Mouse (Mus musculus): Measurements from ENCODE around the gene Glis1. TPM values are rescaled to one million over a fixed set of nuclear protein-coding genes. Genes with fewer than 3 reads are reported as not detected.
A peak's percentile ranks its signal among the peaks of the same experiment; 100 is the strongest.

Gene Glis1
- total RNA-seq, 2 experiments from 2014 or later, result 1.2 to 2.3 TPM

DNA sequence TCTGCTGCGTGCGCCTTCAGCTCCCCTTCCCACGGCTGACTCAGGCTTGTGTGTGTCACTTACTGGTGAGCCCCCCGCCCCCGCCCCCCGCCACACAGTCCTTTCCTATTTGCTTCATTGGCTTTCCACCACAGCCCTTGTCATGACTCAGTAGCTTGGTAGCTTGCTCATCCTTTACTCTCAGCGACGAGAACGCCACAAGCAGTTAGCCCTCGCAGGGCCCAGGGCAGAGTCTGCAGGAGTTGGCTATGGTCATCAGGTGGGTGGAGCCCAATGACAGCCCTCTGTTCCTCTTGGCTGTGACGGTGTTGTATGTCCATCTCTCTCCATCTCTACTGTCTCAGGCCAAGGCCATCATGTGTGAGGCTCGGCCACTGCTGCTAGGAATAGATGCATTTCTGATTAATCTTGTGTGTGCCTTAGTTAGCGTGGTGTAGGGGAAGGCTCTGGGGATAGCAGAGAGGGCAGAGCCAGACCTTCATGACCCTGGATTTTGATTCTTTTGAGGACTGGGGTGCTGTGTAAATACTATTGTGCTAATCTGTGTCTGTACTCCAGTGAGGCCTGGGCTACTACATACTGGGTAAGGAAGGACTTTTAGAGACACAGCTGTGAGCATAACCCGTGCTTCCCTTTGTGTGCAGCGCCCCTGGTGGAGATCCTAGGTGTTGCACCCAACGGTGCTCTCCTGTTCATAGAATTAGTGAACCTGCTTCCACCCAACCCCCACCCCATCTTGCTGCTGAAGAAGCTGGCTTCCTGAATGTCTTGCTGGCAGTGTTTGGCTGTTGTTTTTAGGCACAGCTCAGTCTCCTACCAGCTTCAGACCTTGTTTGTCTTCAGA is 19.0 kb downstream of the Glis1 start:
- DNase-seq, result peak; percentile 77 to 78

DNA sequence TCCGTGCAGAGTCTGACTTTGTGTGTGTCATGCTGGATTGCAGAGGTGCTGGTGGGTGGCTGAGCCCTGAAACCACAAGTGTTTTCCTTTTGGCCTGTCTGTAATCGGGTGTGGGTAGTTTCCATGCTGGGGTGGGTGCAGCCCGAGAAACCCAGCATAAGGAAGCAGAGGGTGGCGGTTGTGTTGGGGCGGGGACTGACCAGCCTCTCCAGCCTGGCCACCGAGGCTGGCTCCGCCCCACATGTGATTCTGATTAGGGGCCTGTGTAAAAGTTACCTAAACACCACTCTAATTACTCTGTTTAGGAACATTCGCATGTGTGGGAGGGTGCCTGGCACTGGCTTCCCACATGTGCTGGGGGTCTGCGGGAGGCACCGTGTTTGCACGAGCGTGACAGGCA is 23.2 kb downstream of the Glis1 start:
- no peak for DNase-seq

DNA sequence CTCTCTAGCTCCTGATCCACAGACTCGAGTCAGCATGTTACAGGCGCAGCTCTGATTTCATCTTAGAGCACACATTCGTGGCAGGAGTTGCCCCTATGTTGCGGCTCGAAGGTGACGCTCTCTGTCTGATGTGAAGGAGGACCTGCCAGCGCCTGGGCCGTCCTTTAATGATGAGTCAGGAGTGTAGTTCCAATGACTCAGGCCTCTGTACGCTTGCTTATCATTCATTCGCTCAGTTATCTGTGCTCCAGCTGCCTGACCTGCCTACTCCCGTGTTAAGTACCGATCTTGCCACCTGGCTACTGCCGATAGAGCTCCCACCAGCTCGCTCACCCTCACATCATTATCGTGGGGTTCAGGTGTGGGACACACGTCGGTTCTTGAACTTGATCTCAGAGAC is 24.5 kb downstream of the Glis1 start:
- no peak for DNase-seq

DNA sequence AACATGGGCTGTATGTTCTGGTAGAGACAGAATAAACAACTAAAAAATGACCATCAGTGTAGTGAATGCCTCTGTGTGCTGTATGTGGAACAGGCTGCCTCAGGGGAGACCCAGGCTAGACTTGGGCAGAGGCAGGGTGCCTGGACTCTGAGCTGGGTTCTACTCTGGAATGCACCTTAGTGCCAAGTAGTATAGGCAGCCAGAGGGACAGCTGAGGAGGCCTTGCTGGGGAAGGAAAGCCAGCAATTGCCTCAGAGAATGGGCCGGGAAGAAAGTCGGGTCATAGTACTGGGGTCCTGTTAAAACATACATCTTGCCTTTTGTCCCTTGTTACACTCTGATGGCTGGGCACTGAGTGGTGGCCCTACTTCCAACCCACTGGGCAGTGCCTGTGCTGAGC is 25.1 kb downstream of the Glis1 start:
- DNase-seq, result no peak

DNA sequence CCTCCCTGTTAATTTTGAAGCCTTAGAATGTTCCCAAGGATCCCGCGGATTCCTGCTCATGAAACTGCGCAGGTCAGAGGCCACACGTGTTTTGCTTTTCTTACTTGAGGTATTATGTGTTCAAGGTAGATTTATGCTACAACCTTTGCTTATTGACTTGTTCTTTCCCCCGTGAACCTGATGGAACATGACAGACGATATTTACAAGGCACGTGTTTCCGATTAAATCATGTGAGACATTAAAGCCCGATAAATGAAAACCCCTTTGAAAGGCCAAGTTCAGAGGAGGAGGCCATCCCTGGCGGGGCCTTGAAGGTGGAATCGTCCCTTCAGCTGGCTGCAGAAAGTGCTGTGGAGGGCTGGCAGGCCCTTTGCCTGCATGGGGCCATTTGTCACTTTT is 26.1 kb downstream of the Glis1 start:
- DNase-seq, result no peak

DNA sequence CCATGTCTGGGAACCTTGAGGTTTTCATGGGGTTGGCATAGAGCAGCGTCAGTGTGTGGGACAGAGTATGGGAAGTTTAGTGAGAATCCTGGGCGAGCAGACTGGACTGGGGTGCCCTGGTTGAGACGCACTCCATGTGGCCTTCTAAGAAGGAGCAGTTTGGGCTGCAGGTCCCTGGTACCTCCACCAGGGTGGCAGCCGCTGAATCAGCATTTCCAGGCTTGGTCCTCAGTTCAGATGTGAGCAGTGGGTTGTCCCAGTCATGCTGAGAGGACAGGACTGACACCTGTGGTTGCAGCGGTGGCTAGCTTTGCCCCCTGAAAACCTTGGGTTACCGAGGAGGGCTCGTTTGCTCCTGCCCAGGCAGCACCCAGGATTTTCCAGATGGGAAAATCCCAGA is 33.4 kb downstream of the Glis1 start:
- DNase-seq, result no peak

DNA sequence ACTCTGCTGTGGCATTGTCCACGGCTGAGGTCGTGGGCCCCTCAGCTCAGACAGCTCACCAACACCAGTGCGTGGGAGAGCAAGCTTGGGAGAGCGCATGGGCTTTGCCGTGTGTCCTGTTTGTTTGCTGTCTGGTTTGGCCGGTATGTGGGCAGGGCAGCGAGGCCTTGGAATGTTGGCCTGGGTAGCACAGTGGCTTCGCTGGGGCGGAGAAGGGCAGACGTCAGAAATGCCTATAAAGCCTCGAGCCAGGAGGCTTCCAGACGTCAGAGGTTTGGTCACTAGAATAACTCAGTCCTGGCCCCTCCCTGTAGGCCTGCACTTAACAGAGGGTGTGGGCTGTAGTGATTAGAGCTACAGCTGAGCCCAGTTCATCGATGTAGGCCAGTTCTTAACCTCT is 33.9 kb downstream of the Glis1 start:
- no peak for DNase-seq

DNA sequence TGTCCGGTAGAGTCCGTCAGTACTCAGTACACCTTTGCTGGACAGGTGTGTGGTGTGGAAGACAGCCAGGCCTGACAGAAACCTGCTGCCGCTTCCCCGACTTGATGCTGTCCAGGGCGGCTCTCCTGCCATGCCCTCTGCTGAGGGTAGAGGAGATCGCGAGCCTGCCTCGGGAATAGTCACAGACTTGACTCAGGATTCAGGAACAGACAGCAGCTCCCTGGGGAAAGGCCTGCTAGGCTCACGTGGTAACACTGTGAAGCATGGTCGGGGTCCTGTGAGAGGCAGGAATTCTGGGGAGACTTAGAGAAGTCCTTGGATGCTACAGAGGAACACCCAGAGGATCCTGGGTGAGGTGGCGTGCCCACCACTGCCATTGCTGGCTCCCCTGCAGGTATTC is 34.4 kb downstream of the Glis1 start:
- no peak for DNase-seq

DNA sequence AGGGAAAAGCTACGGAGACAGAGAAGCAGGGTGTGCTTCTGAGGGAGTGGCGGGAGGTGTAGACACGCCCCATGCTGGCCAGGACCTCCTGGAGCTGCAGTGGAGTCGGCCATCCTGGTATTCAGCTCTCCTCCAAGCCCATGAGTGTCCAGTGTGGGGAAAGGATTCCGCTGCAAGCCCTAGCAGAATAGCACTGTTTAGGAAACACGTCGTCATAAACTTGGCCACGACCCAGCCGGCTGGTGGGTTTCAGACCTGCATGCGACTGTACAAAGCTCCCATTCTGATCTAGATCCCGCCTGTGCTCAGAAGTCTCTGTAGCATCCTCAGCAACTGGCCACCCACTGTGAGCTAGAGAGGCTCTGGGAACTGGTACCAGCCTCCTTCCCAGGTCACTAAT is 41.9 kb downstream of the Glis1 start:
- no peak for DNase-seq

DNA sequence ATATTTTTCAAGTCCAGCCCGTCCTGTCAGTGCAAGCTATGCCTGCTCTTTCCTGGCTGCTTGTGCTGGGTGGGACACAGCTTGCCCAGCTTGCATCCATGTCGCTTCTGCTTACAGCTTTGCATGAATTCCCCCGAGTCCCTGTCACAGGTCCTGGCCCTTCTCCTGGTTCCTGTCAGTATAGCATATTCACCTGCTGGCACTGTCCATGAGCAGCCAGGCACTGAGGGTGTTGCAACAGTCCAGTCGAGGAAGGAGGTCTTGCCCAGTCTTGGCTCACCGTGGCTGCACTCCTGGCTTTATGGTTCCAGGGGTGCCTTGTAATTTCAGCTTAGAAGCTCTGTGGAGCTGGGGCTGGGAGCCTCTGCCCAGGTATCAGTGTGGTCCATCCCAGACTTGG is 44.6 kb downstream of the Glis1 start:
- DNase-seq, result no peak

DNA sequence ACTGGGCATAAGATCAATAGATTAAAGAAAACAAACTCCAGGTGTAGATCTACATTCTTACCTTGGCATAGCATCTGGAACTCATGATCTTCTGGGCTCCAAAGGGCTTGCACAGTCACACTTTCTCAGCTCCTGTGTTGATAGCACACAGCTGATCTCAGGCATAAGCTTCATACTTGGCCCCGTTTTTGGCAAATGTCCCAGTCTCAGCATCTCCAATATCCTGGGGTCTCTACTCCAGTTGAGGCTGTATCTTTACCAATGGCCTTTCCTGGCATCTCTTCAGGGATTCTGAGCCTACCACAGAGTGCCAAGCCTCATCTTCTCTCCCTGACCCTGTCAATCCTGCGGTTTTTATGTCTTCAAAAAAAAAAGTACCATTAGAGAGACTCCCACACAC is 48.1 kb downstream of the Glis1 start:
- no peak for DNase-seq

DNA sequence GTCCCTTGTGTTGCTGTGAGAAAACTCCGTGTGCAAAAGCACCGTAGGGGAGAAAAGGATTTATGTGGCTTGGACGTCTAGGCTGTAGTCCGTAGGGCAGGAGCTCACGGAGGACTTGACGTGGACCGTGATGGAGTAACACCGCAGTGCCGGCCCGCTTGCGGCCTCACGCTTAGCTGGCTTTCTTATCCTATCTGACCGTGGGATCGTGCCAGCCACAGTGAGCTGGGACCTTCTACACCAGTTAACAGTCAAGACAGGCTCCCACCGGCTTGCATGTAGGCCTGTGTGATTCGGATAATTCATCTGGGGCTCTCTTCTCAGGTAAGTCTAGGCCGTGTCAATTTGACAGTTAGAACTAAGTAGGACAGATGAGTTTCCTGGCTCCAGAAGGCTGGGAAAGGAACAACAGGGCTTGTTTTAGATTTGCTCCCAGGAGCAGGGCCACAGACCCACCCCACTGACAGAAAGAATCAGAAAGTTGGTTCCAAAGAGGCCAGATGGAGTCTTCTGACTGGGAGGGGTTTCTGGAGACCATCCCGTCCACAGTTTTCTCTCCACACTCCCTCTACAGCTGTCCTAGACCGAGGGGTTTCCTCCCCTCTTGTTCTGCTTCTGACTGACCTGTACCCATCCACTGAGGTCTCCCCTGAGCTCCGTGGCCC is 49.3 kb downstream of the Glis1 start:
- no peak for DNase-seq

DNA sequence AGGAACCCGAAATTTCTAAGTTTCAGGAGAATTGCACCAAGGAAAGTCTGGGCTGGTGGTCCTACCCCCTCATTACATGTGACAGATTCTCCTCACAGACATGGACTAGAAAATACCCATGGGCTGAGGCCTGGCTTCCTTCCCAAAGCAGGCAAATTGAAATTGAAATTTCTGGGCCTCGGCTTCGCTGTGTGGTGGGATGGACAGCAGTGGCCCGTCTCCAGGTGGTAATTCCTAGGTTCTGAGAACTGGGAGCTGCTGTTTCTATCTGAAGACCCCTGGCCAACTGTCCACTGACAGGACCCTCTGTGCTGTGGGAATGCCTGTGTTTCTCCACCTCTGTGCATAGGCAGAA is 49.8 kb downstream of the Glis1 start:
- DNase-seq, result no peak

DNA sequence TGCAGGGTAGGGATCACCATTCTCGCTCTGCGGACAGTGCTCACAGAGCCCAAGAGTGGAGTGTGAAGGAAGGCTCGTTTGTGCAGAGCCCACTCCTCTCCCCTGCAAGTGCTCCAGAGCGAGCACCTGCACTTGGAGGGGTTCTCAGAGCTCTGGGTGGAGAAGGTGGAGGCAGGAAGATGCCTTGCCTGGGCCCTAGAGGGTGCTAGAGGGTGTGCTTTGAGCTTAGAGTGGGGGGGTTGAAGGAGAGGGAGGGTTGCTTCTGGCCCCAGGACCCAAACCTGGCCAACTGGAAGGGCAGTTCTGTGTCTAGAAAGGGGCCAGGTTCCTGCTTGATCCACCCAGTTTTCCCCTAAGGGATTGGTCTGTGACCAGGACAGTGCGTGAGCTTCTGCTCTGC is 51.5 kb downstream of the Glis1 start:
- no peak for DNase-seq

DNA sequence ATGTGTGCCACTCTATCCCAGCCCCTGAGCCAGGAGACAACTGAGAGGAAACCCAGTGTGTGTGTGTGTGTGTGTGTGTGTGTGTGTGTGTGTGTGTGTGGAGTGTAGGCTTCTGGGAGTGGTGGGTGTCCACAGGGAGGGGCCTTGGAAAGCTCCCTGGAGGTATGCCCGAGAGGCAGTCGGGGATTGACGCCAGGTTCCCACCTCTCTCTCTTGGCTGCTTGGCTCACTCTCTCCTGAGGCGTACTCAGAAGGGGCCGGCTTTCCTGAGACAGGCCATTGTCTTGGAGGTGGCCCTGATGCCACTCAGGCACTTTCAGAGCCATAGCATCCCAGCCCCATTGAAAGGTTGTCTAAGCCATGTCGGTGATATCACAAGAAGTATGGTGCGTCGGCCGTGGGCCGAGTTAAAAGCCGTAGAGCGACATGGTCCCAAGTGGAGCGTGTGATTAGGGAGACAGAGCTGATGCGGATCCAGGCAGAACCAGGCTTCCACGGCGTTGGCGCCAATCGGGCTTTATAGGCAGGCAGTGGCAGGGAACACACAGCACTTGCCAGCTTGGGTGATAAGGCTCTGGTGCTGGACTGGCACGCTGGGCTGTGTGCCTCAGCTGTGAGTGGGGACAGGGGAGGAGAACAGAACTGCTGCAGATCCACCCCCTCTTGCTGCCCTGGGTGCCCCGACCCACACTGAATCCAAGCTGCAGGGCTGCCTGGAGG is 54.9 kb downstream of the Glis1 start:
- DNase-seq, result no peak

DNA sequence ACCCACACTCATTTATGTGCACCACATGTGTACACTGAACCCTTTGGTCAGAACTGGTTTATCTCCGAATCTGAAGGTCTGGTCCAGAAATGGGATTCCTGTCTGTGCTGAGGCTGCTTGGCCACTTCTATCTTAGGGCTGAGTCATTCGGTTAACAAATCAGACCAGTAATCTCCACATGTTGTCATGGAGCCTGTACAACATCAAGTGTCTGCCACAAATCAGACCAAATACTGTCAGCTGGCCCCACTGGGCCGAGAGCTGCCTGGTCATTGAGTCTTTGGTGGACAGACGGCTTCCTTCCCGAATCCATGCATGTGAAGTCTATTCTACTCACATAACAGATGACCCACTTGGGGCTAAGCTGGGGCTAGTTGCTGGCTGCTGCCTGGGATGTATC is 58.6 kb downstream of the Glis1 start:
- no peak for DNase-seq

DNA sequence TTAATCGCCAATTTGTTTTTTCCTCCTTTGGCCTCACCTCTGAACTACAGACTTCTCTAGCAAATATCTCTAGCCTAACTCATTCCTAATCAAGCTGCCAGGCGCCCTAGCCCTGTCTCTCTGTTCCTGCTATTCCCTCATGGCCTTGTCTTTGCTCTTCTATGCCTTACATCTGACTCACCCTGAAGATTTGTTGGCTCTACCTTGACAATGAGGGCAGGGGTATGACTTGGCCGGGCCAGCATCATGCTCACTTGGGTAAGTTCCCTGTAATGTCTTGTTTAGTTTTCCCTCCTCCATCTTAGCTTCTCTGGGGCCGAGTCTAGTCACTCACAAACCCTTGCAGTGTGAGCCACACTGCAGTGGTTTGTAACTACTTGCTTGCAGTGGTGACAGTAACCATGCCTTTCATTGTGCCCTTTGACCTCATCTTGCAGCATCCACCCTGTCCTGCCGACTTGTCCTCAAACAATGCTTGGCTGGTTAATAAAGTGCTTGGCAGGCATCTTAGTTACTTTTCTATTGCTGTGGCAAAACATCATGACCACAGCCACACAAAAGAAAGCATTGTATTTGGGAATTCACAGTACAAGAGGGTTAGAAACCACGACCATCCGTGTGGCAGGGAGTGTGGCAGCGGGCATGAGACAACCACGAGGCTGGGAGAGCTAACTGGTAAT is 61.5 kb downstream of the Glis1 start:
- no peak for DNase-seq

DNA sequence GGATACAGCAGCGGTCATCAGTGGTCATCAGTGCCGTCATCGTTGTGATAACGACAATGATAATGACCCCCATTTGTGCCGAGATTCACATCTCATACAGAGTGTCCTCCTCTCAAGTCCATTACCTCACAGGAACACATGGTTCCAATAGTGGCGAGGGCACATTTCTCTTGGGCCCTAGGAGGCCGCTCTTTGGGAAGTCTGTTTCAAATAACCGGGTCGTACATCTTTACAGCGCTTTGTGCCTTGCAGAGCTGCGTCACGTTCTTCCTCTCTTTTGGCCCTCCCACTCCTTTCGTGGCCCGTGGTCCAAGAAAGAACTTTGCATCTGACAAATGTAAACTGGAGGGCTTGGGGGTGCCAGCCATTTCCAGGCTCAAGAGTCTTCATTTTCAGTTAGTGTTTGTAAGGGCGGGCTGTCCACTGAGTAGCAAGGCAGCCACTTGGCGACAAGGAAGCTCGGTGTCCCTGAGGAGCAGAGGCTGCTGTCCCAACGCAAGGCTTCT is 63.1 kb downstream of the Glis1 start:
- no peak for DNase-seq

DNA sequence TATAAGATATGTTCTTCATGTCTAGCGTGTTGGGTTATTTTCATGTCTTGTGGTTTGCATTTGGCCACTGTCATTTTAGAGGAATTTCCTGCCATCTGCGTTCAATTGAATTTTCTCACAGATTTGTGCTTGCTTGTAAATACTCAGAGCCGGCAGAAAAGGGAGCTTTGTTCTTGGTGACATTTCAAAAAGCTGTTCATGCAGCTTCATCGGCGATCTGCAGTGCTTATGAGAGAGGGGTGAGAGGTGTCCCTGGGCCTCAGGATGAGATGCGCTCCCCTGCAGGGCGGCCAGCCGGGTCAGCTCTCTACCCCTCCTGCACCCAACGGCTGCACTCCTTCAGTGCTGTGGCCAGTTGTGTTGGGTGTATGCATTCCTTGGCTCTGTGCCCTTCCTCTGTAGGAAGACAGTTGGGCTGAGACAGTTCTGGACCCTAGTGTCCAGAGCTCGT is 68.2 kb downstream of the Glis1 start:
- no peak for DNase-seq

DNA sequence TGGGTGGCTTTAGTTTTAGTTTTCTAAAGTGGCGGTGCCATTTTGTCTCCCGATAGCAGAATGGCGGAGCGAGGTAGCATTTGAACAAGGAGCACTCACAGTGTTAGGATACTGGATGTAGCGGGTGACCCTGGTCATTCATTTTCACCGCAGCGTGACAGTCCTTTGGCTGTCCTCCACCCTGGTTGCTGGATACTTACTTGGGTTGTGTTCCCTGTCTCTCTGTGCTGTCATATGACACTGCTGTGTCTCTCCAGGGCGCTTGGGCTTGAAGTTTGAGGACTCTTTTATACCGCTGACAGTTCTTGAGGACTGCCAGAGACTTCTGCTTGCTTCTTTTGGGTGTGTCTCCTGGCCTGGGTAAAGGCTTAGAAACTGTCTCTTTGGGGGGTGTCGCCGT is 80.6 kb downstream of the Glis1 start:
- DNase-seq, result no peak

DNA sequence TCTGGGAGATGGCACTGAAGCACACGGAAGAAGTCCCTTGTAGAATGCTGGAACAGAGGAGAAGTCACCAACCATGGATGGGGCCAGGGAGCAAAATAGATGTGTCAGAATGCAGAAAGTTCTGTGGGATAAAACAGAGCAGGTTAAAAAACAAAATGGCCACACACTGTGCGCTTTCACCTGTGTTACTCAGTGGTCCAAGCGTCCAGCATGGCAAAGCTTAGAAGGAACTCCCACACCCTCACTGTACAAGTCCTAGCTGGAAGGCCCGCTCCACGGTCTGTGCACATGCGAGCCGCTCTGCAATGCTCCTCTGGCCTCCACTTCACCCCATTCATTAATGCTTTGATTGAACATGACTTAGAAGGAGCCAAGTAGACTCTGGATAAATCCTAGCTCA is 81.2 kb downstream of the Glis1 start:
- no peak for DNase-seq

DNA sequence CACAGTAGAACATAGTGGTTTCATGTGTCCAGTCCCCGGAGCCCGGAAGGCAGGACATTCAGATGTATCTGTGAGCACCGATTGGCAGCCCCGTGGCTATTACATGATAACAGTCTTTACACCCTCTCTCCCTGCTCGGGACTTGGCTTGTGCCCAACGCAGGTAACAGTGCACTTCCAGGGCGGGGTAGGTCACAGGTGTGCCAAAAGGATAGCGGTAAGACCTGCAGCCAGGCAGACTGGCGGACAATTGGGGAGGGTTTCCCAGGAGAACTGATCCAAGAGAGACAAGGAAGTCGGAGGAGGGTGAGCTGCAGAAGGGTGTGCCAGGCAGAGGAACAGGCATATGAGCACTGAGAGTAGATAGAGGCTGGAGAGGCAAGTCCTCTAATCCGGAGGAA is 84.4 kb downstream of the Glis1 start:
- no peak for DNase-seq

DNA sequence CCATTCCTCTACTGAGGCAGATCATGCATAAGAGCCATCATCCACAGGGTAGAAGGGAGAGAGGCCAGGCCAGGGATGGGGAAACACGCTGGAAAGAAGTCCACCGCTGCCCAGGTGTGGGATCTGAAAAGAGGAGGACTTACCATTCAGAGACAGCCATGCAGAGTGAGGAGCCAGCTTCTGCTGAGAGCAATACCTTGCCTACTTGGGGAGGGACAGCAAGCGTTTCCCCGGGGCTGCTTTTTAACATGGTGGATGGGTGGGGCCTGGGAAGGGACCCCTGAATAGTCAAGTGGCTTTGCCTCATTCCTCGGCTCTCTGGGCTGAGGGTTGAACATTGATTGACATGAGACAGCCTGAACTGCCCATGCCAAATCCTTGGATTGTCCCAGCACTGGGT is 85.7 kb downstream of the Glis1 start:
- no peak for DNase-seq
